Mouse (Mus musculus): ENCODE results near the gene Ccnc. TPM values are rescaled to one million over a fixed set of nuclear protein-coding genes. Genes with fewer than 3 reads are reported as not detected.

The Ccnc gene
- polyA plus RNA-seq, 1 experiment: 27.8 TPM

DNA sequence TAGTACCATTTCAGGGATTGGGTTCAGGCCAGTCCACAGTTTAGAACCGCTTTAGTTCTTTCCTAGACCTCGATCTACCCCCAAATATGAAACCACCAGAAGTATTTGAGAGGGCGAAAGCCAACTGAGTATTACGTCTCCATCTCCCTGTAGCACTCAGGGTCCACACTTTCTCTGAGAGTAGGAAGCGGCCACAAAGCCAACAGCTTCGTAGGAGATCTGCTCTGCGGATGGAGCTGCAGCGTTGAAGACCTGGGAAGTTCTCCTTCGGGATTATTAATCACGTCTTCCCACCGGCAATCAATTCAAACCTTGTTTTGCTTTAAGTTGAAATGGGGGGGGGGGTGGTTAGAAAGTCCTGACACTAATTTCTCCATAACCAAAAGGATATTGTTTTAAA lies 41.1 kb upstream of the Ccnc start:
- TF ChIP-seq CTCF (IDR thresholded peaks at IDR 0.05; ENCODE audit: low read depth, low read length) (no peak), POLR2A (IDR thresholded peaks at IDR 0.05; ENCODE audit: borderline replicate concordance, low read depth, low read length) (no peak)
- Histone ChIP-seq H3K4me1 (ENCODE audit: control insufficient read depth, insufficient read depth, low read length) (no peaks in the 10 kb centered on the region), H3K27ac (ENCODE audit: insufficient read depth, low read depth, low read length) (no peak overlapping the region), H3K4me3 (ENCODE audit: insufficient read depth, low read length) (no peak overlapping the region)

DNA sequence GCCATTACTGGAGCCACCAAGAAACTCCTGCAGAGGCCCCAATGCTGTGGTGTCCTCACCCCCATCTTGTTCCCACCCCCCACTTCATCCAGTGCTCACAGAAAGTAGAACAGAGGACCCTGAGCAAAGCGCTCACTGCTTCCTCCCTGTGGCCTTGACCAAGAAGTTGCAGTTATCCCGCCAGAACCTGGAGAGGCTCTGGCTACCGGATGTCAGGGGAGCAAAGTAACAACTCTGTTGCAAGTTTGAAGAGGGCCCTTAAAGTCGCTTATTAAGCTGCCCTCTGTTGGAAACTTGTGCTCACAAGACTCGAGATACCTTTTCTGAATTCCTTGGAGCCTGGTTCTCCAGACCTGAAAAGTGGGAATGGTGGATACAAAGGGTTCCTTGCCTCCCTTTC lies 40.6 kb upstream of the Ccnc start:
- H3K27ac ChIP-seq (ENCODE audit: insufficient read depth, low read depth, low read length): no peak overlapping the region
- H3K4me1 ChIP-seq (ENCODE audit: control insufficient read depth, insufficient read depth, low read length): no peaks in the 10 kb centered on the region
- no peak overlapping the region for H3K4me3 ChIP-seq (ENCODE audit: insufficient read depth, low read length)
- TF ChIP-seq CTCF (IDR thresholded peaks at IDR 0.05; ENCODE audit: low read depth, low read length) (no peak), POLR2A (IDR thresholded peaks at IDR 0.05; ENCODE audit: borderline replicate concordance, low read depth, low read length) (no peak)

DNA sequence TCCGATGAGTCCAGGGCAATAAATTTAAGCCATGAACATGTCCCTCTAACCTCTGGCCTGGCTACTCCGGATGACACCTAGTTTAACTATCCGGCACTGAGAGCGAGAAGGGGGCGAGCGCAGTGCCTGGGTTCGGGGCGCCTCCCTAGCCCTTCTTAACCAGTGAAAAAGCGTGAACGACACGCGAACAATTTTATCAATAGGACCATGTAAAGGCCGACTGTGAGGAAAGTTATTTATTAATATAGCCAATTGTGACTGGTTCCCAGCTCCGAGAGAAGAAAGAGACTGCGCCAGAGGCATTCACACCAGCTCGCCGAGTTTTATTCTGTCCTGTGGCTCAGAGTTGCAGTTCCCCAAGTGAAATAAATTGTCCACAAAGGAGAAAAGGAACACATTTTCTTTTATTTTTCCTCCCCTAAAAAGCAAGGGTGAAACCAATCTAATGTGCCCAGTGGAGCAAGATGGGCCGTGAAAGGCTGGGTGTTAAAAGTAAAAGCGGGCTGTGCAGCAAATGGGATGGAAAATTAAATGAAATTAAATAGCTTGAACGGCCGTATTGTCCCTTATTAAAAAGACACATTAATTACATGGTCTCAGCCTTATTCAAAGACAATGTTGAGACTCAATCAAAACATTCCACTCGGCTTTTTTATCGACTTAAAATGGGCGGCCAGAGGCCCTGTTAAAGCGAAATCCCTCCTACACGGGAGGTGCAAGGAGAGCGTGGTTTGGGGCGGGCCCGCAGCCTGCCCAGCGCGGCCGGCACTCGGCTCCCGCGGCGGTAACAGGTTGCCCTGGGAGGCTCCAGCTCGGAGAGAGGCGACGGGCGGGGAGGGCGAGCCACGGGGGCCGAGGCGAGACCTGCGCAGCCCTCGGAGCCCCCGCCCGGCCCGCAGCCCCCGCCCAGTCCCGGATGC lies 39.5 kb upstream of the Ccnc start:
- Histone ChIP-seq H3K4me1 (ENCODE audit: control insufficient read depth, insufficient read depth, low read length) (no peaks in the 10 kb centered on the region), H3K4me3 (ENCODE audit: insufficient read depth, low read length) (peak overlapping the region; percentile 54)

DNA sequence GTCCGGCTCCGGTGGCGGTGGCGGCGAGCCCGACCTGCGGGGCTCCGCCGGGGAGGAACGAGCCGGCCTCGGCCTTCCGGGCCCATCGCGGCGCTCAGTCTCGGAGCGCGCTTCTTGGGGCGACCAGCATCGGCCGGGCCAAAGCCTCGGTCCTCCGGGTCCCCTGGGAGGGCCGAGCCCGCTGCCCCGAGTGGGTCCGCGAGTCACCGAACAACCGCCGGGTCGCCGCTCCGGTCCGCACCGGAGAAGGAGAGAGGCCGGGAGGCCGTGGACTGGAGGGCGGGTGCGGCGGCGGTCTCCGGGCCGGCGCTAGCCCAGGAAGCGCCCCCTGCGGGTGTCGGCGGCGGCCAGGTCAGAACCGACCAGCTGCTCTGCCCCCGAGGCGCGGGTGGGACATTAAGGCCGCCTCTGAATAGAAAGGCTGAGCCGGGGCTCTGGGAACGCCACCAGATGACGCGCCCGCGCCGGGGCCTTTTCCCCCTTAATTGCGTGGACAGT lies 38.7 kb upstream of the Ccnc start:
- H3K4me3 ChIP-seq (ENCODE audit: insufficient read depth, low read length): peak overlapping the region; percentile 54
- H3K4me1 ChIP-seq (ENCODE audit: control insufficient read depth, insufficient read depth, low read length): no peaks in the 10 kb centered on the region
- TF ChIP-seq POLR2A (IDR thresholded peaks at IDR 0.05; ENCODE audit: borderline replicate concordance, low read depth, low read length): no peak
- no peak for TF ChIP-seq CTCF (IDR thresholded peaks at IDR 0.05; ENCODE audit: low read depth, low read length)
- no peak overlapping the region for H3K27ac ChIP-seq (ENCODE audit: insufficient read depth, low read depth, low read length)

More for the DNA sequence above, 39.5 kb upstream of the Ccnc start:
- no peak overlapping the region for H3K27ac ChIP-seq (ENCODE audit: insufficient read depth, low read depth, low read length)
- TF ChIP-seq CTCF (IDR thresholded peaks at IDR 0.05; ENCODE audit: low read depth, low read length) (no peak), POLR2A (IDR thresholded peaks at IDR 0.05; ENCODE audit: borderline replicate concordance, low read depth, low read length) (no peak)

DNA sequence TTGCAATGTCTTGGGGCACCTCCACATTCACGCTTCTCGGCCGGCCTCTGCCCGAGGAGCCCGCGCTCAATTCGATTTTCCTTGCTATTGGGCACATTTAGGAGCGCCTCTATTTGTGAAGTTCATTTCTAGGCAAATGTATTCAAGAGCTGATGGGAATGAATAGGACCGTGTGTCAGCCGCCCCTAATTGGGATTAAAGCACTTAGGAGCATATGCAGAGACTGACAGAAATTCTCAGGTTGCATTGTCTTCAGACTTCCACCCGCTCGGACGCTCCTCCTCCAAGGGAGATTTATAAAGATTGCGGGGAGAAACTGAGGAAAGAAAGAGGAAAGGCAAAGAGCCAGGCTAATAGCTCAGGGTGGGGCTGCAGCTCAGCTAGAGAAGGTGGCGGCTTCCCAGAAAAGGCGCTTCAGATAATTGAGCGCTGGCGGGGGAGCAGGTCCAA lies 38.0 kb upstream of the Ccnc start:
- no peak overlapping the region for H3K4me3 ChIP-seq (ENCODE audit: insufficient read depth, low read length)
- H3K27ac ChIP-seq (ENCODE audit: insufficient read depth, low read depth, low read length): no peak overlapping the region
- TF ChIP-seq POLR2A (IDR thresholded peaks at IDR 0.05; ENCODE audit: borderline replicate concordance, low read depth, low read length) (no peak), CTCF (IDR thresholded peaks at IDR 0.05; ENCODE audit: low read depth, low read length) (no peak)
- no peaks in the 10 kb centered on the region for H3K4me1 ChIP-seq (ENCODE audit: control insufficient read depth, insufficient read depth, low read length)

DNA sequence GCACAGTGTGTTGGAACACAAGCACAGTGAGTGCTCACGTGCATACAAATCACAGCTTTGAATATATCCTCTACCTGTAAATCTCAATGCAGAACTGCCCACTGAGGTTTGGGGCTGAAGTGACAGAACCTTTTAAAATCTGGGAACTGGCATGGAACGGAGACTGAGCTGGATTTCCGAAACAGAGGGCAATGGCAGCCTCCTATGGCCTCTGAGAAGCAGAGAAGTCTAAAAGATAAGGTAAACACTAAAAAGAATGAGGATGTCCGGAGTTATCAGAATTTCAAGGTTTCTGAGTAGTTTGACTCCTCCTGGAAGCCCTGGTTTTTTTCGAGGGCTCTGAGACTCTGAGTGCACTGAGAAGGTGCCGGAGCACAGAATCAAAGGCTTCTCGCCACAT lies 37.3 kb upstream of the Ccnc start:
- Histone ChIP-seq H3K4me1 (ENCODE audit: control insufficient read depth, insufficient read depth, low read length) (no peaks in the 10 kb centered on the region), H3K4me3 (ENCODE audit: insufficient read depth, low read length) (no peak overlapping the region), H3K27ac (ENCODE audit: insufficient read depth, low read depth, low read length) (no peak overlapping the region)
- TF ChIP-seq CTCF (IDR thresholded peaks at IDR 0.05; ENCODE audit: low read depth, low read length) (no peak), POLR2A (IDR thresholded peaks at IDR 0.05; ENCODE audit: borderline replicate concordance, low read depth, low read length) (no peak)

DNA sequence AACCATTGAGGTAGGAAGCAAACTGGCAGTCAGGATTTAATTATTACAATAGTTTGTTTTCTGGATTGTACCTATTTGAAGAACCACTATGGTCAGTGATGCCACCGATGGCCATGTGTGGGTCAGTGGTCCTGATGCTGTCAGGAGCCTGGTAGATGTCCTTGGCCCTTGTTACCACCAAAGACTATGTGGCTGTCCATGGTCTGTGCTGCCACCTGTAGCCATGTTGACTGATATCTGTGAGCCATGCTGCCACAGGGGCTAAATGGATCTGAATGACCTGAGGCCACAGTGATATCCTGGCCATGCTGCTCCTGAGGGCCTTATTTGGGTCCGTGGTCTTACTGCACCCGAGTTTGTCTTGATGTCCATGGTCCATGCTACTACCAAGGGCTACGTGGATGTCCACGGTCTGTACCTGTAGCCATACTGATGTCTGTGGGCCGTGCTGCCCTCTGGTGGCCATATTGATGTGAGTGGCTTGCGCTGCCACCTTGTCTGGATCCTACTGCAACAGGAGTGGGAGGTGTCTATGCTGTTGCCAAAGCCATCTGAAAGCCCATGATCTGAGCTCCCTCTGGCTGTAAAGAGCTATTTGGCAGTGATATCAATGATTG lies 31.8 kb upstream of the Ccnc start:
- Histone ChIP-seq H3K27ac (ENCODE audit: insufficient read depth, low read depth, low read length) (no peak overlapping the region), H3K4me1 (ENCODE audit: control insufficient read depth, insufficient read depth, low read length) (no peaks in the 10 kb centered on the region), H3K4me3 (ENCODE audit: insufficient read depth, low read length) (no peak overlapping the region)
- TF ChIP-seq CTCF (IDR thresholded peaks at IDR 0.05; ENCODE audit: low read depth, low read length): peak; percentile 93
- TF ChIP-seq POLR2A (IDR thresholded peaks at IDR 0.05; ENCODE audit: borderline replicate concordance, low read depth, low read length): no peak

DNA sequence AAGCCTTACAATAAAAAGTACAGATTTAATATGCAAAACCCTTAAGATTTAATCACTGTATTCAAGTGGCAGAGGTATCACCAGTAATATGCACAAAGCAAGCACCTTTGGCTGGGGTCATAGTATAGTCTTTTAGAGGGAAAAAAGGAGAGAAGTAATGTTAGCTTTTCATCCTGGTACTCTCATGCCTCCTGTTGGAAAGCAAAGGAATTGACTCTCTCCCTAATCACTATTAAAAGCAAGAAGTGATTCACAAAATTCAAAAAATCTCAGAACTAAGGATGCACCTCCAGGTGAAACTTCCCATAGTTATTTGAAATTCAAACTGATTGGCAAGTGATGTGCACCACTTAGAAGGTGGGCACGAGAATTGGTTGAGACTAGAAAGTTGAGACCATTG lies 22.5 kb upstream of the Ccnc start:
- no peaks in the 10 kb centered on the region for H3K4me1 ChIP-seq (ENCODE audit: control insufficient read depth, insufficient read depth, low read length)
- H3K4me3 ChIP-seq (ENCODE audit: insufficient read depth, low read length): no peak overlapping the region
- no peak for TF ChIP-seq CTCF (IDR thresholded peaks at IDR 0.05; ENCODE audit: low read depth, low read length)
- no peak for TF ChIP-seq POLR2A (IDR thresholded peaks at IDR 0.05; ENCODE audit: borderline replicate concordance, low read depth, low read length)
- H3K27ac ChIP-seq (ENCODE audit: insufficient read depth, low read depth, low read length): no peak overlapping the region

DNA sequence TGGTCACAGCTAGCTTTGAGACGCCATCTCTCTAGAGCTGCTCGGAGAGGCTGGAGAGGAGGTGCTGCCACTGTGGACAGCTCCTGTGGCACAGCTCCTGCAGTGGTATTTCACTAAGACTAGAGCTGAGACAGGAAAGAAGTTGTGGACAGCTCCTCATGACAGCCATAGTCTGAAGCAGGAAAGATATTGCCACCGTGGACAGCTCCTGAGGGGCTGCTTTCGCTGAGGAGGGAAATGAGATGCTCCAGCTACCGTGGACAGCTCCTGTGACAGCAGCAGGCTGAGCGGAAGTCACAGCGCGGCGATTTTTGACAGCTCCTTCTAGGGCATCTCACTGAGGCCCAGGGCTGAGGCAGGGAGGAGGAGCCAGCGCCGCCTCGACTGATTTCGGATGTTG lies 15.4 kb upstream of the Ccnc start:
- Histone ChIP-seq H3K27ac (ENCODE audit: insufficient read depth, low read depth, low read length) (no peak overlapping the region), H3K4me1 (ENCODE audit: control insufficient read depth, insufficient read depth, low read length) (no peaks in the 10 kb centered on the region), H3K4me3 (ENCODE audit: insufficient read depth, low read length) (no peak overlapping the region)
- TF ChIP-seq POLR2A (IDR thresholded peaks at IDR 0.05; ENCODE audit: borderline replicate concordance, low read depth, low read length) (no peak), CTCF (IDR thresholded peaks at IDR 0.05; ENCODE audit: low read depth, low read length) (no peak)

Data from bone marrow macrophage, adult 2 months (primary cell).